Mouse (Mus musculus) left cerebral cortex, adult 18-20 months (tissue): ENCODE data around the gene Bcl2l2. TPM values are rescaled to one million over a fixed set of nuclear protein-coding genes. Genes with fewer than 3 reads are reported as not detected.

ENCODE experiments used
- DNase-seq, 2 experiments: peaks; one replicate each; pipeline ENCODE4 v3.0.0; 2021 to 2022; ENCODE audit warnings: low spot score in 2 of 2, mixed read lengths in 1 of 2
- long read RNA-seq, 2 experiments: library from polyadenylated mRNA; stranded (forward); transcript quantifications; one replicate each; pipeline ENCODE4 v2.0.0; 2021
- total RNA-seq, 2 experiments: library from RNA; stranded (reverse); gene quantifications; 2 replicates each; pipeline ENCODE4 v1.2.3; 2021

Gene Bcl2l2
- total RNA-seq: 100 to 1,000 TPM; 140 to 142 TPM
- long read RNA-seq, experiment 1, partial matches to known transcripts: 1 of 1 reads
- long read RNA-seq, experiment 1, other reads (novel, unspliced or antisense): 0 of 1 reads
- long read RNA-seq, experiment 2: 0 reads

DNA sequence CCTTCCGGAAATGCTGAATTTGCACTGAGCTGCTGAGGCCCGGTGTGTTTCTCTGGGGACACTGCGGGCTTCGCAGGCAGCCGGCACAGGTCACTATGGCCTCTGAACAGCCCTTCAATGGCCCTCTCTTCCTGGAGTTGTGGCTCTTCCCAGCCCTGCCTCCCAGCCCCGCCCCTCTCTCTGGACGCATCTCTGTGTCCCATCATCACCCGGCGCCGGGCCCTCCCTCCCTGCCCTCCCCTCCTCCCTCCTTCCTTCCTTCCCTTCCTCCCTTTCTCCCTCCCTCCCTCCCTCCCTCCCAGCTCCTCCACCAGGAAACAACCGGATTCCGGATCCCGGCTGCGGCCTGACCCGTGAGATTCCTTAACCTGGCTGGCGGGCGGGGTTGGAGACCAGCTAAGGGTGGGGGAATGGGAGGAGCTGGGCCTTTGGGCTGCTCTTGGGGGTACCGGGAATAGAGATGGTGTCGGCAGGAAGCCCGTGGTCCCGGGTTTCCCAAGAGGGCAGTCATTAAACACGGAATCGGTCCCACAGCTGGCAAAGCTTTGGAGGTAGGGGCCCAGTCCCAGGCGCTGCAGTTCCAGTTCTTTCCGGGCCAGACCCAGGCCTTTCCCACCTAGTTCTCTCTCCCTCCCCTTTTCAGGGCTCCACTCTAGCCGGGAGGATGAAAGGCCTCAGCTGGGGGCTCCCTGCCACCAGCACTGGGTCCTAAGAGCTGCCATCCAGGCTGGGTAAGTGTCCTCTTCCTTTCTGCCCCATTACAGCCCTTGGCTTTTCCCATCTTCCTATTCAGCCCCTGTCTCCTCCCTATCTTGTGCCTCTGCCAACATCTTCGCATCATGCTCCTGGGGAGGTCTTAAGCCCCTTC is at the start of gene Bcl2l2, which contains the start of gene Gm20521:
TSS of gene Bcl2l2 (plus strand) at position 224 of the 868 bp plus-strand sequence.
TSS of gene Gm20521 (plus strand) at position 288 of the 868 bp plus-strand sequence.
- DNase-seq: peak; percentile 71 to 77

DNA sequence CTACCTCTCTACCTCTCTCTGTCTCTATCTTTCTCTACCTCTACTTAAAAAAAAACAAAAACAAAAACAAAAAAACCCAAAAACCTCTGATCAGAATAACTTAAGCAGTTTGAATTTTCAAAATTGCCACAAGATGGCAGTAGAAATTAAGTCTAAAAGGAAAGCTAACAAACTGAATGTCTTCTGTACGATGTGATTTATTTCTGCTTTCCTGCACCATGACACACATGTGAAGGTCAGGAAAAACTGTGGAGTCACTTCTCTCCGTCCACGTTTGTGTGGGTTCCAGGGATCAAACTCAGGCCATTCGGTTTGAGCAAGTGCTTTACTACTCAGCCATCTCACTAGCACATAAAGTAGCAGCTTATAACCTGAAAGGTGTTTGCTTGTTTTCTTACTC is 39.7 kb upstream of the Bcl2l2 start:
- DNase-seq: no peak

DNA sequence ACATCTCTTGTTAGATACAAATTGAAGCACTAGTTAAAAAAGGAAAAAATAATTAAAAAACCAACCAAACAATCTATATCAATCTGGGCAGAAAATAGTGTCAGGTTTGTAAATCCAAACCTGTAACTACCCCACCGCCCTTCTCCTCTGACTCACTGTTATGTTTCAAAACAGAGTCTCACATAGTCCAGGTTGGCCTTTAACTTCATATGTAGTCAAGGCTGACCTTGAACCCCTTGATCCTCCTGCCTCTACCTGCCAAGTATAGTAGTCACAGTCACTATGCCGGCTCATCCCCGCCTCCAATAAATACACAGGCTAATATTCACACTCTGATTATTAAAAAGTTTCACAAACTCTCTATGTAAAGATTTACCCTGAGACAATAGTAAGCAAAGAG is 27.5 kb upstream of the Bcl2l2 start:
- no peak for DNase-seq

DNA sequence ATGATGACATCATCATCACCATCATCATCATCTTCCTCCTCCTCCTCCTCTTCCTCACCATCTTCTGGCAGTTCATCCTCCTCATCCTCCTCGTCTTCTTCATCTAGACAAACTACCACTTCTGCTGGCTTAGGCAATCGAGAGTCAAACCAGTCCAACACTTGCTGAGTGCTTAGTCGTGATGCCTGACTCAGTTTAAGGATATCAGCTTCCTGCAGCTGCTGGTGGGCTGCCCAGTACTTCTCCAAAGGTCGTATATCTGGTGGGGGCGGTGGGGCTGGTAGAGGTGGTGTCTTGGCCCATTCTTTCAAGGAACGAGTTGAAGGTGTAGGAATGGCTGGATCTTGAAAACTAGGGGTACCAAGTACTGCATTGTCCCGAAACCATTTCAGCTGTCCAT is 26.5 kb upstream of the Bcl2l2 start:
- DNase-seq: no peak

DNA sequence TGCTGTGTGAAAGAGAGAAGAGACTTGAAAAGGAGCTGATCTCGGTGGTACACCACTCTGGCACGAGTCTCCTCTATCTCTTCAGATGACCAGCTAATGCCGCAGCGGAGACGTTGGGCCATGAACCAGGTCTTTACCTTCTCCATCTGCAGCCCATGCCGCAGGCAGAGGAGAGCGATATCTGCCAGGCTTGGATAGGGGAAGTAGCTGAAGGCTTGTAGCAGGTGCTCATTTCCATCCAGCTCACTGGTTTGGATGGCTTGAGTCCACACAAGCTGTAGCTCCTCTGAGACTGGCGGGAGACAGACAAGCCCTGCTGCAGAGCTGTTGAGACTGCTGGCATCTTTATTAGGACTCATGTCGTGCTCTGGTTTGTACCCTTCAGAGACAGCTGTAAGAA is 25.3 kb upstream of the Bcl2l2 start:
- no peak for DNase-seq

DNA sequence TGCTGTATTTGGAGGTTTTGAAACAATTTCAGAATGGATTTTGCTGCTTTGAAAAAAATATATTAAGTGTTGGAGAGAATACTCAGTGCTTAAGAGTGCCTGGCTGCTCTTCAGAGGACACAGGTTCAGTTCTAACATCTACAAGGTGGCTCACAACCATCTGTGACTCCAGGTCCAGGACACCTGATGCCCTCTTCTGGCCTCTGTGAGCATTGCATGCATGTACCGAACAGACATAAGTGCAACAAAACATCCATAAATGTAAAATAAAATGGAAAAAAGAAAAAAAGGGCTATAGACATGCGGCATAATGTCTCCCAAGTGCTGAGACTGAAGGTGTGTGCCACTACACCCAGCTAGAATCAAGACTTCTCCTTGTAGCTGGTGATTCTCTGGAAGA is 22.7 kb upstream of the Bcl2l2 start:
- DNase-seq: peak; percentile 61 to 77

DNA sequence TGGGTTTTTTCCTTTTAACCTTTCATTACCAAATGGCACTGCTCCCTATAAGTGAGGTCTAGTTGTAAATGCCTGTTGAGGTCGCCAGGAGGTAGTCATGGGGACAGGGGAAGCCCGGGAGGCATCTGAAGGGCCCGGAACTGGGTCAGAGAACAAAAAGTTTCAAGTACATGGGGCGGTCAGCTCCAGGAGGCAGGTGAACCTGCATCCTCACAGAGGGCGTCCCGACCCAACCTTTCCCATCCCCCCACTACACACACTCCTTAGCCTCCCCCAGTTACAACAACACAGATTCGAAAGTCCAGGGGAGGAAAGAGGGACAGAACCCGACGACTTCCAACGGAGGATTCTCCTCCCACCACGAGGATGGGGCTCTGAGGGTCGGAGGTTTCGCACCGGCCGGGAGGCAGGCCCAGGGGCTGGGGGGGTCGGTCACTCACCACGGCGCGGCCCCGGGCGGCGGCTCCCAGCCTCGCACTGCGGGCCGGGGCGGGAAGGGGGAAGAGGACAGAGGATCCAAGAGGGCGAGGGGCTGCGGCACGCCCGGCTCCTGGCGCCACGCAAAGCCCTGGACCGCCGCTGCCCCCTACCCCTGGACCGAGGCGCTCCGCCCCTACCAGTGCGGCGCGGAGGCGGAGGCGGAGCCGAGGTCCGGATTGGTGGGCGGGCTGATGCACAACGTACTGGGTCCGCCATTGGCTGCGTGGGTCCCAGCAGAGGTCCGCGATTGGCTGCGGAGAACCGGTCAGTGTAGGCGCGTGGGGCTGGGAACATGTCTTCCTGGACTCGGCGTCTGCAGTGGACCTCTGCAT is 19.5 kb upstream of the Bcl2l2 start:
- peak; percentile 94 to 95 for DNase-seq

DNA sequence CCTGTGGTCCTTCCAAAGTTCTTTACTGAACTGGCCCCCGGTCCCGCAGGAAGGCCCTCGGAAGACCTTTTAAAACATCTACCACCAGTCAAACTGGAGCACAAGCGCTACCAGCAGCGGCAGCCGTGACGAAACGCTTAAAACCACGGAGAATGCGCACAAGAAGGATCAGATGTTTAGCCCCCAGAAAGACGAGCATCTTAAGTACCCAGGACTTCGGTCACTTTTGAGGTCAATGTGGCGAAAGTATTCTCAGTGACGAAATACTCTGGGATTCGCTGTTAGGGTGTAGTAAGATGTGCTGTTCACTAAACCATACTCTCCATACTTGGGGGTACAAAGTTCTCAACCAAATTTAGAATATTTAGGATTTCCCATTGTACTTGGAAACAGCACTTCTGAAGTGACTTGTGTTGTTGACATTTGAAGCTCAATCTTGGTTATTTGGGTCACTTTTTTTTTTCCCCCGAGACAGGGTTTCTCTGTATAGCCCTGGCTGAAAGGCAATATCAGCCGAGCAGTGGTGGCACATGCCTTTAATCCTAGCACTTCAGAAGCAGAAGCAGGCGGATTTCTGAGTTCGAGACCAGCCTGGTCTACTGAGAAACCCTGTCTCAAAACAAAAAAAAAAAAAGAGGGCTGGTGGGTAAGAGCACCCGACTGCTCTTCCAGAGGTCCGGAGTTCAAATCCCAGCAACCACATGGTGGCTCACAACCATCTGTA is 18.7 kb upstream of the Bcl2l2 start:
- no peak for DNase-seq

DNA sequence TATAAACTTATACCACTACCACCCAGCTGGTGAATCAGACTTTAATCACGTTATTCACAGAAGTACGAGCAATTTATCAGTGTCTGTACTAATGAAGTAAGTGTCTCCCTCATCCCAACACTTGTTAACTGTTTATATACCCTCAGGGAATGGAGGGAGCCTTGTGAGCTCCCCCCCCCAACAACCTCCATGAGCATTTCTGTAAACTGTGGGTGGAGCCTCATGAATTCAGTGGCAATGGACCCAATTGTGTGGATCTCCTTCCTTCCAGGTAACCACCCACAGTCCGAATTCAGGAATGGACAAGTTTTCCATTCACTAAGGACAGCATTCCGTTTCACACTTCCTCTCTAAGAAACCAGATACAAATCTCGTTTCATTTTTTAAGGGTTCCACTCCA is 17.6 kb upstream of the Bcl2l2 start:
- DNase-seq: no peak

DNA sequence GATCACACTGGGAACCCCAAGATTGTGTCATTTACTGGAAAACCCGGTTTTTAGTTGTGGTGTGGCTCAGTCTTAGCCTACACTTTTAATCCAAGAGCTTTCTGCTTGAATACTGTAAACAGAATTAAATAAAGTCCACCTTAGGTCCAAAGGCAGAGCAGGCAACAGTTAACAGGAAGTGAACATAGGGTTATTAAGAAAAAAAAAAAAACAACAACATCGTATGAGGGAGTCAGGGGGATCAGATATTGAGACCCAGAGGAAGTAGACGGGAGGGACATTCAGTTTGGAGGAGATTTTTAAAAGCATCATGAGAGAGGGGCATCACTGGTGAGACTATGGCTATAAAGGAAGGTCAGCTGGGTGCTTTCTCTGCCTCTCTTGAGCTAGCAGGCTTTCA is 16.9 kb upstream of the Bcl2l2 start:
- DNase-seq: no peak

DNA sequence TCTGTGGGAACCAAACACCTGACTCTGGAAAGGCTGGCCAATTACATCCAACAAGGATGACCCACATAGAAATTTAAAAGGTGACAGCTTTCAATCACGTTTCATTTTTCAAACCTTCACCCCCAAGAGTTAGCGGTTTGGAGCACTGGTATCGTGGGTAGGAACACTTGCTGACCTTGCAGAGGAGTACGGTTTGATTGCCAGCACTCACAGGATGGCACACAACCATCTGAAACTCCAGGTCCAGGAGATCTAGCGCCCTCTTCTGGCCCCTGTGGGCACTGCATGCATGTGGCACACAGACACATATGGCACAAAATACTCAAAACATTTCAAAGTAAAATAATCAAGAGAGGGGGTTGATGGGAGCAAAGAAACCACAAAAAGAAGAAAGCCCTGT is 16.2 kb upstream of the Bcl2l2 start:
- no peak for DNase-seq

DNA sequence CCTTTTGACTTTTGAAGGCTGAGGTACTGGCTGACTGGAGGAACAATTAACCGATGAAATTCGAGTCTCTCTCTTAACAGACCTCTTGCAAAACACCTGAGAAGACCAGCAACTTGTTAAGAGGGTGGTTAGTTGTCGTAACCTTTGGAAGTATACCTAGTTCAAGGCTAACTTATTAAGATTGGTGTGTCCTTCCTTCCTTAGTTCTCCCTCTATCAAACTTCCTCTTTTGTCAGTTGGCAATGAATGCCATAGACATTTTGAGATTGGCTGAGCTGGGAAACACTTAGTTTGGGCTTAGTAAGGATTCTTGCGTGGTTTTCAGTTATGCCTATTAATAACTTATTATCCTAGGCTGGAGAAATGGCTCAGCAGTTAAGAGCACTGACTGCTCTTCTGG is 15.2 kb upstream of the Bcl2l2 start:
- DNase-seq: no peak

DNA sequence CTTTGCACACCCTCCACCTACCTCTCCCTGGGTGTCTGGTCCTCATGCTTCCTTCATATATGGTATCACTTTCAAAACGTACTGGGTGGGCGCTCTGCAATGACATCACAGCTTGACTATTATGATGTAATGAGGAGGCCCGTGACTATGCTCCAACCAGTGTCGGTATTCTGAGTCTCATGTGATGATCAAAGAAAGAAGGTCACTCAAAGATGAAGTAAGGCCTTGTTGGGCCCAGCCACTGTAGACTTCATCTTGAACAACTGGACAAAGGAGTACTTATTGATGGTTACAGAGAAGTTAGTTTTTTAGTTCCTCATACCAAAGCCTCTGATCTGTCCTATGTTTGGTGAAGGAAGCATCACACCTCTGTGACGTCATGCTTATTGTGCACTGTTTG is 12.3 kb upstream of the Bcl2l2 start, which contains the start of gene Homez:
TSS of gene Homez (minus strand) at position 101 of the 400 bp plus-strand sequence.
- DNase-seq: no peak

DNA sequence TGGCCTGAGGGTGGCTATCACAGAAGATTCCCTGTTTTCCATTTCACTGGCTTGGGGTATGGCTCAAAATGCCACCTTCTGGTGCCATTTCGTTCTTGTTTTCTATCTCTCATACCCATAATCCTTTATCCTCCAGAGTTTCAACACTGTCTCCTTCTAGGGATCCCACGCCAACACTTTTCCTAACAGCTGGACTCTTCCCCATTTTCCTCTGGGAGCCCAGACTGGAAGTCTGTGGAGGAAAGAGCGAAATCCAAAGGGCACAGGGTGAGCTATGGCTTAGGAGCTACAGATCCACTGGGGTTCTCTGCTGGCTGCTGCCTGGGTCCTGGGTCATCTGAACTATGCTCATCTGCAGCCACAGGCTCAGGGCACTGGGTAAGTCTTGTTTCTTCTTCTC is 9.0 kb upstream of the Bcl2l2 start:
- DNase-seq: no peak

DNA sequence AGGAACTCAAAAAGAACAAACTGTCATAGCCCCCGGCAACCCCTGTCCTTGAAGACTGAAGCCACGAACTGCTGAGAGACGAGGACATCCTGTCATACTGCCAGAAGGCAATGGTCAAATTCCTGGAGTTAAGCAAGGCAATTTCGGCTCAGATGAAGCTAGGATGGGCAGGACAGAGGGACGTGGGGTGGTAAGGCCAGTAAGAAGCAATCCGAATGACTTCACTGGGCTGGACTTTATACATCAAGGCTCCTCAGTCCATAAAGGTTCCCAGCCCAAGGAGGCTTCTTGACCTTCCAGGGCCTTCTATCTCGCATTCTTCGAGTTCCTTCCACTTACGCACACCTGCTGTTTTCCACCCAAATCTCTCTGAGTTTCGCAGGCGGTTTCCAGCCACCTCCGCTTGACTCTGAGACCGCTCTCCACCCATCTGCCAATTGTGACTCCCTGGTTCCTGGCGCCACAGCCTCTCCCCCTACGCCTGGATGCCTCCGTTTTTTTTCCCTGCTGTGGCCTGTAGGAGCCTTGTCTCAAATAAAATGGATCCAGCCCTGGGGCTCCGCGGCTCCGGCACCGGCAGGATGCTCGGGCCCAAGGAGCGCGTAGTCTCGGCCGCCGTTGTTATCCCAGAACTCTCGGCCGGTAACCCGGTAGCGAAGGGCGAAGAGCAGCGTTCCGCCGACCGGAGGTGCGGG is 7.2 kb upstream of the Bcl2l2 start:
- peak in 1 of 2 experiments; percentile 38 for DNase-seq

DNA sequence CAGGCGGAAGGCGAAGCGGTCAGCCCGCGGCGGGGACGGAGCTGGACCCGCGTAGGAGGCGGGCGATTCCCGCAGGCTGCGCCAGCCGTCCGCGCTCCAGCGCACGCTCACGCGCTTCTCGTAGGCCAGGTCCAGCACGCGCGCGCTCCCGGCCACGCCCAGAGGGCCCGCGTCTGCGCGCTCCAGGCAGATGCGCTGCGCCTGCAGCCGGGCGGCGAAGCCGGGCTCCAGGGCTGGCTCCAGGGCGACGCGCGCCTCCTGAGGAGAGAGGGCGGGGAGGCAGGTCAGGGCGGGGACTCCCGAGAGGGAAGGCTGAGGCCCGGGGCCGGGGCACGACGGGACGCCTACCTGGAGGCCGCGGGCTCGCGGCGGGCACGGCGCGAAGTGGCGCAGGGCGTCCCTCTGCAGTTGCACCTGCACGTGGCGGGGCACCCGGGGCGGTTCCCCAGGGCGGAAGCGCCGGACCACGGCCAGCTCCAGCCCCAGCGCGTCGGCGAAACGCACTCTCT is 6.6 kb upstream of the Bcl2l2 start:
- peak; percentile 87 to 95 for DNase-seq

DNA sequence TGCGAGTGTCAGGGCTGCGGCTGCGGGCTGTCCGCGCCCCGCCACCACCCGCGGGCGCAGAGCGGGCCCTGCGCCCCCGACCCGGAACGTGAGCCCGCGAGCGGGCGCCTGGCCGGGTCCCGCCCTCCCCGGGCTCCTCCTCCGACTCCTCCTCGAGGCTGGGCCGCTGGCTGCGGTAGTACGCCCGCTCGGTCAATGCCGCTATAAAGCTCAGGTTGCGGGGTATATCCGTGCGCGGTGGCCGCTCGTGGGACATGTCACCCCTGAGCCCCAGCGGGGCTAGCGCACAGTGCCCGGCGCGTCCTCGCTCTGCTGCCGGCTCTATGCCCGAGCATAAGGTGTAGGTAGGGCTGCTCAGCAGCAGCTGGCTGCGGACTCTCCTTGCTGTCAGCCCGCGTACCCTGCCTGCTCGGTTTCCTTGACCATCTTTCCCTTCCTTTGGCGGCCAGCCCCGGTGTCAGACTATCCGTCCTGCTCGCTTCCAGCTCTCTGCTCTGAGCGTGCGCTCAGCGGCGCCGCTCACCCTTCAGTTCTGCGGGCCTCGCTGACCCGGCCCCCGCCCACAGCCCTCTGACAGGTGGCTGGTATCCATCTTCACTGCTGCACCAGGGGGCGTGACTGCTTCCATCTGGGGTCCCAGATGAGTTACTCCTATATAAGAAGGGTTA is 6.0 kb upstream of the Bcl2l2 start, which contains the start of gene Ppp1r3e:
TSS of gene Ppp1r3e (minus strand) at position 503 of the 668 bp plus-strand sequence.
- peak; percentile 51 to 74 for DNase-seq

DNA sequence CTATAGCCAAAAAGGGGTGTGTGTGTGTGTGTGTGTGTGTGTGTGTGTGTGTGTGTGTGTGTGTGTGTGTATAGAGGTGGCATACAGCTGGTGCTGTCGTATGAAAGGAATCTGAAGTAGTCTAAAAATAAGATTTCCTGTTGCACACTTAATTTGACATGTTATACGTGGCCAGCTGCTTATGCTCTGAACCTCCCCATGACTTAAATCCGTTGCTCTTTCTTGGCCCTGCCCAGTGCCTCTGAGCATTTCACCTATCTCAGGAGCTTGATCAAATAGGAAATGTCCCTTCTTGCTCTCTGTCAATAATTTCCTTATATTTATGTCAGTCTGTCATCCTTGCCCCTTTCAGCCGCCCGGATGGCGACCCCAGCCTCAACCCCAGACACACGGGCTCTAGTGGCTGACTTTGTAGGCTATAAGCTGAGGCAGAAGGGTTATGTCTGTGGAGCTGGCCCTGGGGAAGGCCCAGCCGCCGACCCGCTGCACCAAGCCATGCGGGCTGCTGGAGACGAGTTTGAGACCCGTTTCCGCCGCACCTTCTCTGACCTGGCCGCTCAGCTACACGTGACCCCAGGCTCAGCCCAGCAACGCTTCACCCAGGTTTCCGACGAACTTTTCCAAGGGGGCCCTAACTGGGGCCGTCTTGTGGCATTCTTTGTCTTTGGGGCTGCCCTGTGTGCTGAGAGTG is 990 bp downstream of the Bcl2l2 start:
- DNase-seq: no peak

DNA sequence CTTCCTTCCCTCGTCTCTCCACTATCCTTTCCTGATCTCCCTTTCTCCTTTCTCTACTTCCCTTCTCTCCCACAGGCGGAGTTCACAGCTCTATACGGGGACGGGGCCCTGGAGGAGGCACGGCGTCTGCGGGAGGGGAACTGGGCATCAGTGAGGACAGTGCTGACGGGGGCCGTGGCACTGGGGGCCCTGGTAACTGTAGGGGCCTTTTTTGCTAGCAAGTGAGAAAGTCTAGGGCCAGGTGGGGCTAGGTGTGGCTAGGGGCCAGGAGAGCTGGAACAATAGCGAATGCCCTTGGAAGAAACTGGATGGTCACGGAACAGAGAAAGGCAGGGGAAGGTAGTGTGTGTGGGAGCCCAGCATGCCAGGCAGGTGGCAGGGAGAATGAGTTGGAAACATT is 2.1 kb downstream of the Bcl2l2 start:
- no peak for DNase-seq
